Mouse (Mus musculus): ENCODE results near the gene Prss42. TPM values are rescaled to one million over a fixed set of nuclear protein-coding genes. Genes with fewer than 3 reads are reported as not detected.

Gene Prss42
- total and polyA plus RNA-seq, 2 experiments from 2014 or later = not detected

DNA sequence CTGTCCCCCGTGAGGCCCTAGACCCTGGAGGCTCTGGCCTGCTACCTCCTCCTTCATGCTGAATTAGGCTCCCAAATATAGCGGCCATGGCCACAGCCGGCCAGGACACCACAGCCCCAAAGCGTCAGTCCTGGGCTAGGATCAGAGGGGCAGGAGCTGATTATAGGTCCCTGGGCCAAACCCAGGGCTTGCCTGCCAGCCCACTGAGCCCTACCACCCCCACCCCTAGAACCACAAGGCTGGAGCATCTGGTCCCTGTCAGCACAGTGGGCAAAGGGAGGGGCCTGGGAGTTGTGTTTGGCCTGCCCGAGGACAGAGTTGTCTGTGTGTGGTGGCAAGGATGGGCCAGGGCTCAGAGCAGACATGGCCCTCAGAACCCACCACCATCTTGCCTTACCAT is 40.1 kb upstream of the Prss42 start:
- Histone ChIP-seq H3K4me2 (ENCODE audit: low read depth, low read length, poor library complexity, severe bottlenecking) (no peak overlapping the region), H3K27ac (ENCODE audit: low read depth, low read length) (no peak overlapping the region), H3K9me3 (ENCODE audit: low read length) (no peaks in the 10 kb centered on the region), H3K4me1 (ENCODE audit: insufficient read depth, low read length) (no peaks in the 10 kb centered on the region), H3K4me3 (ENCODE audit: low read depth, low read length) (no peak overlapping the region), H3K27me3 (ENCODE audit: insufficient read depth, low read length) (no peaks in the 10 kb centered on the region), H3K36me3 (ENCODE audit: insufficient read depth, low read length) (no peaks in the 10 kb centered on the region), H3K9ac (replicated peaks; ENCODE audit: low read length, poor library complexity, severe bottlenecking) (no peak overlapping the region)
- no peak for TF ChIP-seq CTCF (IDR thresholded peaks at IDR 0.05)
- 86% methylated on average over 5 of the region's 5 CpGs for WGBS
- DNase-seq (ENCODE audit: low spot score) (no peak), ATAC-seq (ENCODE audit: low FRiP score) (no peak)

DNA sequence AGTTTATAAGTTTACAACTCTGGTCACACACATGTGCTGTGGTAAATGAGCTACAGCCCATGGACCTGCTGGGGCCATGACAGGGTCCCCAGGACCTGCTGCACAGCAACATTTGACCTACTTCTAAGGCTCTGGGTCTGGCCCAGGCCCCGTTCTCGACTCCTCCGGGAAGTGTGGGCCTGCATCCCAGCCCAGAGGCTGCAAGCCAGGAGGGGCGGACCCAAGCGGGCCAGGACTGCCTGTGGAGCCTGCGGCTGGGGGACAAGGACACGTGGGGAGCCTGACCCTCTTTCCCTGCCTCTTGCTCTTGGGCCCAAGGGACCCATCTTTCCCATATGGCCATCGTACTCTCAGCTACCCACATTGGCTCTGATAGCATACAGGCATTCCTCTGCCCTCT is 39.4 kb upstream of the Prss42 start:
- no peak for TF ChIP-seq CTCF (IDR thresholded peaks at IDR 0.05)
- no peaks in the 10 kb centered on the region for H3K9me3 ChIP-seq (ENCODE audit: low read length)
- no peak; the same call in 1 of the 2 replicates for ATAC-seq (ENCODE audit: low FRiP score)

DNA sequence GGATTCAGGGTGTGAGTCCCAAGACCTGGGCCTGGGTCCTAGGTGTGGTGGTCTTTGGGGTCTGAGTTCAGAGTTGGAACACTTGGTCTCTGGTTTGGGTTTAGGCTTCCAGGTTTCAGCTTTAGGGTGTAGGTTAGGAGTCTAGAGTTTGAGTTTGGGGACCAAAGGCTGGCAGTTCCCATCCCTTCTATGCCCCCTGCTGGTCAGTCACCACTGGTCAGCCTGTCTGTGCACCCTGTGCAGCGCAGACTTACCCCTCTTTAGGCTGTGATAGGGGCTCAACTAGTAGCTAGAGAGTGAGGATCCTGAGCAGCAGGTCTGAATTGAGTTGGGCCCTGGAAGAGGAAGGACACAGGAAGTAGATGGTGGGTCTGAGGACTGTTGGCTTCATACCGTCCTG is 38.7 kb upstream of the Prss42 start:
- Histone ChIP-seq H3K27me3 (ENCODE audit: insufficient read depth, low read length) (no peaks in the 10 kb centered on the region), H3K4me2 (ENCODE audit: low read depth, low read length, poor library complexity, severe bottlenecking) (no peak overlapping the region), H3K4me3 (ENCODE audit: low read depth, low read length) (no peak overlapping the region), H3K9me3 (ENCODE audit: low read length) (no peaks in the 10 kb centered on the region), H3K9ac (replicated peaks; ENCODE audit: low read length, poor library complexity, severe bottlenecking) (no peak overlapping the region), H3K27ac (ENCODE audit: low read depth, low read length) (no peak overlapping the region), H3K36me3 (ENCODE audit: insufficient read depth, low read length) (no peaks in the 10 kb centered on the region), H3K4me1 (ENCODE audit: insufficient read depth, low read length) (no peaks in the 10 kb centered on the region)
- DNase-seq (ENCODE audit: low spot score) (no peak), ATAC-seq (ENCODE audit: low FRiP score) (no peak)
- 62% methylated on average over 2 of the region's 2 CpGs for WGBS
- peak; percentile 61 for TF ChIP-seq CTCF (IDR thresholded peaks at IDR 0.05)

More for the DNA sequence above, 39.4 kb upstream of the Prss42 start:
- no peak overlapping the region for H3K4me3 ChIP-seq (ENCODE audit: low read depth, low read length)
- no peak for DNase-seq (ENCODE audit: low spot score)
- no peak overlapping the region for H3K4me2 ChIP-seq (ENCODE audit: low read depth, low read length, poor library complexity, severe bottlenecking)
- WGBS = 75% methylated on average over 8 of the region's 8 CpGs
- H3K27me3 ChIP-seq (ENCODE audit: insufficient read depth, low read length) = no peaks in the 10 kb centered on the region
- H3K4me1 ChIP-seq (ENCODE audit: insufficient read depth, low read length) = no peaks in the 10 kb centered on the region
- H3K9ac ChIP-seq (replicated peaks; ENCODE audit: low read length, poor library complexity, severe bottlenecking) = no peak overlapping the region
- no peak overlapping the region for H3K27ac ChIP-seq (ENCODE audit: low read depth, low read length)
- no peaks in the 10 kb centered on the region for H3K36me3 ChIP-seq (ENCODE audit: insufficient read depth, low read length)

DNA sequence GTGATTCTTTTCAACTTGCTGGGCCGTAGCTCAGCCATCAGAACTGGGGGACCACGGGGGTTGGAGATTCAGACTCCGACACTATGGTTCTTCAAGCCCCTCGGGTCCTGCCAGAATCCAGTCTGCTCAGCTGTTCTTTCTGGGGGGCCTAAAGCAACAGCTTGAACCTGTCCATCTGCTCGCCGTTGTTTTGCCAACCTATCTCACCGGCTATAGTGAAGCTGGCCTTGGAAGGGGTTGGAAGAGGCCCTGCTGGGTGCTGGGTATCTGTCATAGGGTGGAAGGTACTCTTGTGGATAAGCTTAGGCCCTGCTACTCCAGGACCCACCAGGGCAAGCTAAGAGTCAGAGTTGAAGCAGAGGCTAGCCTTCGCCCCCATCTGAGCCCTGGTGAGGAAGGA is 37.1 kb upstream of the Prss42 start:
- H3K27ac ChIP-seq (ENCODE audit: low read depth, low read length) = no peak overlapping the region
- DNase-seq (ENCODE audit: low spot score) (no peak), ATAC-seq (ENCODE audit: low FRiP score) (no peak)
- H3K36me3 ChIP-seq (ENCODE audit: insufficient read depth, low read length) = no peaks in the 10 kb centered on the region
- H3K9ac ChIP-seq (replicated peaks; ENCODE audit: low read length, poor library complexity, severe bottlenecking) = no peak overlapping the region
- H3K4me1 ChIP-seq (ENCODE audit: insufficient read depth, low read length) = no peaks in the 10 kb centered on the region
- WGBS = 88% methylated on average over 8 of the region's 8 CpGs
- H3K4me2 ChIP-seq (ENCODE audit: low read depth, low read length, poor library complexity, severe bottlenecking) = no peak overlapping the region
- H3K27me3 ChIP-seq (ENCODE audit: insufficient read depth, low read length) = no peaks in the 10 kb centered on the region
- H3K9me3 ChIP-seq (ENCODE audit: low read length) = no peaks in the 10 kb centered on the region
- no peak for TF ChIP-seq CTCF (IDR thresholded peaks at IDR 0.05)
- no peak overlapping the region for H3K4me3 ChIP-seq (ENCODE audit: low read depth, low read length)

DNA sequence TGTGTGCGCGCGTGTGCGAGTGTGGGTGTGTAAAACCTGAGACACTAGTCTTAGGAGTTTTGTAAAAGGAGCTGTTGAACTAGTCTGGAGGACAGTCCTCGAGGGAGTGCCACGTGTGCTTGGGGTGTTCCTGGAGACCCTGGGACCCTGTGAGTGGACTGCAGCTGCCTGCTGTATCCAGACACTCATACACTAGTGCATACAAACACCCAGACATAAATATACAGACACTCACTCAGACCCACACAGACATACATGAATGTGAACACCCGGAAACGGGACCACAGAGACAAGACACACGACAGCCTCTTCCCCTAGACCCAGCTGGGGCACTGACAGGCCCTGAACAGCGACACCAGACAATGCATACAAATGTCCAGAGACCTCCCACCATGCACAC is 35.2 kb upstream of the Prss42 start:
- no peak overlapping the region for H3K4me3 ChIP-seq (ENCODE audit: low read depth, low read length)
- no peak for ATAC-seq (ENCODE audit: low FRiP score)
- WGBS = 77% methylated on average over 10 of the region's 10 CpGs
- no peaks in the 10 kb centered on the region for H3K9me3 ChIP-seq (ENCODE audit: low read length)
- DNase-seq (ENCODE audit: low spot score) = no peak
- no peak overlapping the region for H3K27ac ChIP-seq (ENCODE audit: low read depth, low read length)
- H3K27me3 ChIP-seq (ENCODE audit: insufficient read depth, low read length) = no peaks in the 10 kb centered on the region
- H3K4me1 ChIP-seq (ENCODE audit: insufficient read depth, low read length) = no peaks in the 10 kb centered on the region
- H3K4me2 ChIP-seq (ENCODE audit: low read depth, low read length, poor library complexity, severe bottlenecking) = no peak overlapping the region
- no peak for TF ChIP-seq CTCF (IDR thresholded peaks at IDR 0.05)
- H3K36me3 ChIP-seq (ENCODE audit: insufficient read depth, low read length) = no peaks in the 10 kb centered on the region
- H3K9ac ChIP-seq (replicated peaks; ENCODE audit: low read length, poor library complexity, severe bottlenecking) = no peak overlapping the region

DNA sequence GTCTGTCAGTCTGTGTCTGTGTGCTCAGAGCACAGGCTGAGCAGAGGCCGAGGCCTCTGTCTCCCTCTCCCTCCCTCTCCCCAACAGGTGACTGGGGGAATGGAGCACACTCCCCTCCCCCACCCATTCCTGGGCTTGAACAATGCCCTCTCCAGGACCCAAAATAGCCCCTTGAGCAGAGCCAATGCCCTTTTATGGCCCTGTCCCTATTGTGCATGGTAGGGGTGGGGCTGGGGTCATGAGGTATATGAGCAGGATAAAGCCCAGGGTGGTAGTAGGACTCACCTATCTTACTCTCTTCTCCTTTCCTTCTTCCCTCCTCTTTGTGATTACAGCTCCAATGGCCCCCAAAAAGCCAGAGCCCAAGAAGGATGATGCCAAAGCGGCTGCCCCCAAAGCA is 34.6 kb upstream of the Prss42 start:
- Histone ChIP-seq H3K4me1 (ENCODE audit: insufficient read depth, low read length) (no peaks in the 10 kb centered on the region), H3K4me3 (ENCODE audit: low read depth, low read length) (no peak overlapping the region), H3K9ac (replicated peaks; ENCODE audit: low read length, poor library complexity, severe bottlenecking) (no peak overlapping the region), H3K27me3 (ENCODE audit: insufficient read depth, low read length) (no peaks in the 10 kb centered on the region), H3K27ac (ENCODE audit: low read depth, low read length) (no peak overlapping the region), H3K36me3 (ENCODE audit: insufficient read depth, low read length) (no peaks in the 10 kb centered on the region), H3K9me3 (ENCODE audit: low read length) (no peaks in the 10 kb centered on the region), H3K4me2 (ENCODE audit: low read depth, low read length, poor library complexity, severe bottlenecking) (no peak overlapping the region)
- TF ChIP-seq CTCF (IDR thresholded peaks at IDR 0.05) = no peak
- DNase-seq (ENCODE audit: low spot score) = no peak
- ATAC-seq (ENCODE audit: low FRiP score) = no peak
- WGBS = 71% methylated on average over 2 of the region's 2 CpGs

Measured in midbrain, postnatal 0 days (tissue).